Mouse (Mus musculus) intestine, embryonic 16.5 days (tissue): ENCODE measurements around the gene Noto. TPM values are rescaled to one million over a fixed set of nuclear protein-coding genes. Genes with fewer than 3 reads are reported as not detected.
A peak's percentile ranks its signal among the peaks of the same experiment; 100 is the strongest.

Experiments
- ATAC-seq: fragments of 200-750 bp; cut with Nextera tagmentation; 2 replicates; pipeline ENCODE4 v1.8.0; 2017; ENCODE audit warnings: moderate TSS enrichment, moderate library complexity
- H3K27ac ChIP-seq: fragments of 300-500 bp; sonication (generic); 2 replicates; pipeline ENCODE4 v1.5.1; 2014; ENCODE audit warnings: mild to moderate bottlenecking, low read length
- H3K27me3 ChIP-seq: fragments of 300-500 bp; sonication (generic); replicated peaks from 2 replicates; pipeline ENCODE4 v1.6.1; 2014; ENCODE audit warnings: low read length, control low read depth, mixed read lengths; ENCODE audit not compliant: control insufficient read depth, insufficient read depth
- H3K36me3 ChIP-seq: fragments of 300-500 bp; sonication (generic); 2 replicates; pipeline ENCODE4 v1.6.1; 2014; ENCODE audit warnings: low read length, control low read depth; ENCODE audit not compliant: control insufficient read depth, insufficient read depth
- H3K4me1 ChIP-seq: fragments of 300-500 bp; sonication (generic); 2 replicates; pipeline ENCODE4 v1.6.1; 2014; ENCODE audit warnings: low read length, control low read depth, mixed read lengths; ENCODE audit not compliant: control insufficient read depth, insufficient read depth
- H3K4me2 ChIP-seq: fragments of 300-500 bp; sonication (generic); 2 replicates; pipeline ENCODE4 v1.6.1; 2014; ENCODE audit warnings: low read depth, low read length, control low read depth
- H3K4me3 ChIP-seq: fragments of 300-500 bp; sonication (generic); 2 replicates; pipeline ENCODE4 v1.5.1; 2014; ENCODE audit warnings: mild to moderate bottlenecking, low read length
- H3K9ac ChIP-seq: fragments of 300-500 bp; sonication (generic); 2 replicates; pipeline ENCODE4 v1.6.1; 2014; ENCODE audit warnings: low read depth, low read length
- H3K9me3 ChIP-seq: fragments of 300-500 bp; sonication (generic); 2 replicates; pipeline ENCODE4 v1.6.1; 2016; ENCODE audit warnings: low read length, control low read depth; ENCODE audit not compliant: control insufficient read depth
- WGBS: fragments of 180-500 bp; shearing (Covaris S2); extraction: QIAGEN DNeasy Blood & Tissue Kit; methylation state at CpG from one replicate; pipeline ENCODE4 v1.1.7; 2014; 5-methylcytosine and 5-hydroxymethylcytosine counted together
- polyA plus RNA-seq: library from polyadenylated mRNA; unstranded; fragments of >200 nt; fragmentation: Nextera tagmentation; extraction: Ambion mirVana; gene quantifications from 2 replicates; pipeline ENCODE4 v1.2.1, GENCODE M21; 2015

Gene Noto
- polyA plus RNA-seq, 1 experiment from 2014 or later, result not detected

GRCm38 (mm10) chr6:85452816-85453215 is 29.1 kb downstream of the Noto start:
- no peaks in the 10 kb centered on the region for H3K36me3 ChIP-seq
- no peaks in the 10 kb centered on the region for H3K9me3 ChIP-seq
- WGBS, result 5% methylated on average over 7 of the region's 7 CpGs
- peak overlapping the region; percentile 55 for H3K4me3 ChIP-seq
- H3K9ac ChIP-seq, result peak overlapping the region; percentile 81
- no peaks in the 10 kb centered on the region for H3K27me3 ChIP-seq
- H3K27ac ChIP-seq, result no peak overlapping the region
- peaks cover 33% of the 10 kb centered on the region for H3K4me1 ChIP-seq
- ATAC-seq, result no peak
- H3K4me2 ChIP-seq, result peak overlapping the region; percentile 73

DNA sequence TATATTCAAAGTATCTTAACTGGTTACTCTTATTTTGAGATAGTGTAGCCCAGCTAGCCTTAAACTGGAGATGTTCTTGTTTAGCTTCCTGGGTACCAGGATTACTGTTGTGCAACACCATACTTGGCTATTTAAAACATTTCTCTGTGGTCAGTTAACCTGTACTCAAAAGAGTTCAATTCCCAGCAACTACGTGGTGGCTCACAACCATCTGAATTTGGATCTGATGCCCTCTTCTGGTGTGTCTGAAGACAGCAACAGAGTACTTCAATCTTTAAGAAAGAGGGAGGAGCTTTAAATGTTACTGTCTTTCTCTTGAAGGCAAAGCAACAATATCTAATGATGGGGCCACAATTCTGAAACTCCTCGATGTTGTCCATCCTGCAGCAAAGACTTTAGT is 35.9 kb downstream of the Noto start:
- no peak overlapping the region for H3K4me3 ChIP-seq
- H3K9me3 ChIP-seq, result no peaks in the 10 kb centered on the region
- peaks cover 15% of the 10 kb centered on the region for H3K36me3 ChIP-seq
- H3K4me2 ChIP-seq, result no peak overlapping the region
- no peak for ATAC-seq
- H3K9ac ChIP-seq, result no peak overlapping the region
- H3K27me3 ChIP-seq, result no peaks in the 10 kb centered on the region
- WGBS, result 92% methylated on average over 2 of the region's 2 CpGs
- H3K27ac ChIP-seq, result no peak overlapping the region
- peaks cover 15% of the 10 kb centered on the region for H3K4me1 ChIP-seq

DNA sequence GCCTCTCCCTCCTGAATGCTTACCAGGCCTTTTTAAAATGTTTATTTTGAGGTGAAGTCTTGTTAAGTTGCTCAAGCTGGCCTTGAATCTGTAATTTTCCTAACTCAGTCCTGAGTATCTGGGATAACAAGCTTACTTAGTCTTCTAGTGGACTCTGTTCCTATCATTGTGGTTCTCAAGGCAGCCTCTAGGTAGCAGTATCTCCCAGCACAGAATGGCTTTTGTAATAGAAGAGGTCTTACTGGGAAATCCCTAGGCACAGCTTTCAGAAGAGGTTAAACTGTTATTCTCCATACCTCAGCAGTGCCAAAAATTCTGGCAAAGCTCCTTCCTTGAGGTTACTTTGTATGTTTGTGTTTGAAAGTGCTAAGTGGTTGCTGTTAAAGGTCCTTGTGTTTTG is 41.7 kb downstream of the Noto start:
- Histone ChIP-seq H3K27ac (no peak overlapping the region), H3K9me3 (no peaks in the 10 kb centered on the region), H3K4me1 (no peaks in the 10 kb centered on the region), H3K4me3 (no peak overlapping the region), H3K27me3 (no peaks in the 10 kb centered on the region), H3K9ac (no peak overlapping the region), H3K4me2 (no peak overlapping the region), H3K36me3 (peaks cover 34% of the 10 kb centered on the region)
- no peak for ATAC-seq

GRCm38 (mm10) chr6:85469660-85470430 is 46.2 kb downstream of the Noto start:
- no peak overlapping the region for H3K4me3 ChIP-seq
- WGBS, result 76% methylated on average over 5 of the region's 5 CpGs
- no peaks in the 10 kb centered on the region for H3K27me3 ChIP-seq
- H3K4me2 ChIP-seq, result no peak overlapping the region
- peaks cover 20% of the 10 kb centered on the region for H3K36me3 ChIP-seq
- H3K4me1 ChIP-seq, result no peaks in the 10 kb centered on the region
- peak; percentile 36; the same call in 1 of the 2 replicates for ATAC-seq
- no peaks in the 10 kb centered on the region for H3K9me3 ChIP-seq
- H3K9ac ChIP-seq, result no peak overlapping the region
- no peak overlapping the region for H3K27ac ChIP-seq

GRCm38 (mm10) chr6:85471962-85472361 is 48.3 kb downstream of the Noto start:
- Histone ChIP-seq H3K36me3 (peaks cover 8% of the 10 kb centered on the region), H3K4me1 (no peaks in the 10 kb centered on the region), H3K4me3 (no peak overlapping the region), H3K4me2 (no peak overlapping the region), H3K9ac (no peak overlapping the region), H3K27ac (no peak overlapping the region), H3K27me3 (no peaks in the 10 kb centered on the region), H3K9me3 (no peaks in the 10 kb centered on the region)
- ATAC-seq, result no peak
- 63% methylated on average over 8 of the region's 8 CpGs for WGBS

DNA sequence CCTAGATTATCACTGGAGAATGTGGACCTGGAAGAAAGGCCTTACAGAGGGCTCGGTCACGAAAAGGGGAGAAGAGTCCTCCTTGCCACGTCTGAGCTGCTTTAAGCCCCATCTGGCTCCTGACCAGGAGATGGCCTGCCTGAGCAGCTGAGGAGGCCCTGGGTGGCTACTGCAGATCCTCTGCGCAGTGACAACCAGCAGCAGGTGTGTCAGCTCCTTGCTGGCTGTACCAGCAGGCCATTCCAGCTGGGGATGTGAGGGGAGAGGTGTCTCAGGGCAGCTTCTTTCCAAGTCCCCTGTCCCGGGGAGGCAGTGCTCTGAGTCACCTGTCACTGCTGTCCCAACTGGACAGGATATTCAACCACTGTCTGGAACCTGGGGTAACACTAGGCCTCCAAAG is 48.9 kb downstream of the Noto start:
- H3K36me3 ChIP-seq, result peaks cover 5% of the 10 kb centered on the region
- H3K27ac ChIP-seq, result no peak overlapping the region
- 51% methylated on average over 5 of the region's 5 CpGs for WGBS
- H3K4me2 ChIP-seq, result no peak overlapping the region
- no peaks in the 10 kb centered on the region for H3K4me1 ChIP-seq
- no peak for ATAC-seq
- peaks cover under 1% of the 10 kb centered on the region; the same call in 1 of the 2 replicates for H3K27me3 ChIP-seq
- no peaks in the 10 kb centered on the region for H3K9me3 ChIP-seq
- no peak overlapping the region for H3K4me3 ChIP-seq
- no peak overlapping the region for H3K9ac ChIP-seq

GRCm38 (mm10) chr6:85475581-85475980 is 51.9 kb downstream of the Noto start:
- Histone ChIP-seq H3K36me3 (no peaks in the 10 kb centered on the region), H3K27ac (no peak overlapping the region), H3K4me2 (no peak overlapping the region), H3K4me3 (no peak overlapping the region), H3K9ac (no peak overlapping the region), H3K4me1 (no peaks in the 10 kb centered on the region), H3K27me3 (peaks cover 8% of the 10 kb centered on the region; the same call in 1 of the 2 replicates), H3K9me3 (no peaks in the 10 kb centered on the region)
- 80% methylated on average over 3 of the region's 3 CpGs for WGBS
- no peak for ATAC-seq

- no peak overlapping the region for H3K9ac ChIP-seq
- H3K4me1 ChIP-seq, result no peaks in the 10 kb centered on the region
- 31% methylated on average over 10 of the region's 10 CpGs for WGBS
- H3K27ac ChIP-seq, result no peak overlapping the region
- H3K4me2 ChIP-seq, result no peak overlapping the region
- no peaks in the 10 kb centered on the region for H3K36me3 ChIP-seq
- H3K27me3 ChIP-seq, result peaks cover 13% of the 10 kb centered on the region; the same call in 1 of the 2 replicates
- no peaks in the 10 kb centered on the region for H3K9me3 ChIP-seq
- H3K4me3 ChIP-seq, result no peak overlapping the region
- no peak for ATAC-seq
Observed at GRCm38 (mm10) chr6:85477366-85477917, 53.8 kb downstream of the Noto start.

GRCm38 (mm10) chr6:85478416-85478815 is 54.7 kb downstream of the Noto start:
- WGBS, result 38% methylated on average over 14 of the region's 14 CpGs
- ATAC-seq, result no peak
- Histone ChIP-seq H3K9me3 (no peaks in the 10 kb centered on the region), H3K4me2 (no peak overlapping the region), H3K4me3 (no peak overlapping the region), H3K27ac (no peak overlapping the region), H3K27me3 (peaks cover 15% of the 10 kb centered on the region; the same call in 1 of the 2 replicates), H3K4me1 (no peaks in the 10 kb centered on the region), H3K36me3 (no peaks in the 10 kb centered on the region), H3K9ac (no peak overlapping the region)
